Mouse (Mus musculus) MEL (cell line): Measurements from ENCODE around the gene Fgfr2. TPM values are rescaled to one million over a fixed set of nuclear protein-coding genes. Genes with fewer than 3 reads are reported as not detected.

Experiments
- DNase-seq: peaks from one replicate; pipeline ENCODE4 v3.0.0; 2011; ENCODE audit warnings: low read depth, low spot score
- H3K27ac ChIP-seq: 2 replicates; pipeline ENCODE4 v1.5.1; 2012; ENCODE audit warnings: low read depth, mild to moderate bottlenecking, control low read depth, low read length, moderate library complexity; ENCODE audit not compliant: control insufficient read depth
- H3K27me3 ChIP-seq, 2 experiments: fragments of 150-350 bp in 1 of 2; sonication (generic) in 1 of 2; 2 replicates each; pipeline ENCODE4 v1.6.1; 2012; ENCODE audit warnings: low read length in 2 of 2, mild to moderate bottlenecking in 2 of 2, improper control_type of control experiment in 1 of 2, moderate library complexity in 1 of 2; ENCODE audit not compliant: insufficient read depth in 2 of 2, control insufficient read depth in 1 of 2
- H3K36me3 ChIP-seq, 2 experiments: 2 replicates each; pipeline ENCODE4 v1.6.1; 2012 to 2014; ENCODE audit warnings: low read length in 2 of 2, improper control_type of control experiment in 1 of 2, inconsistent platforms in 1 of 2, mild to moderate bottlenecking in 1 of 2; ENCODE audit not compliant: insufficient read depth in 2 of 2, control insufficient read depth in 1 of 2
- H3K4me1 ChIP-seq, 2 experiments: fragments of 150-350 bp in 1 of 2; sonication (generic) in 1 of 2; 2 replicates each; pipeline ENCODE4 v1.6.1; 2012; ENCODE audit warnings: low read length in 2 of 2, improper control_type of control experiment in 1 of 2, mild to moderate bottlenecking in 1 of 2; ENCODE audit not compliant: insufficient read depth in 2 of 2, control insufficient read depth in 1 of 2
- H3K4me3 ChIP-seq, 2 experiments: fragments of 150-350 bp in 1 of 2; sonication (generic) in 1 of 2; 2 replicates each; pipeline ENCODE4 v1.5.1; 2012; ENCODE audit warnings: low read depth in 2 of 2, low read length in 2 of 2, mild to moderate bottlenecking in 2 of 2, moderate library complexity in 2 of 2, control low read depth in 1 of 2, improper control_type of control experiment in 1 of 2; ENCODE audit not compliant: control insufficient read depth in 1 of 2, insufficient read depth in 1 of 2
- H3K79me2 ChIP-seq: 2 replicates; pipeline ENCODE4 v1.6.1; 2012; ENCODE audit warnings: mild to moderate bottlenecking, low read length, moderate library complexity; ENCODE audit not compliant: control insufficient read depth, poor library complexity, insufficient read depth
- H3K9ac ChIP-seq: 2 replicates; pipeline ENCODE4 v1.6.1; 2012; ENCODE audit warnings: low read depth, mild to moderate bottlenecking, control low read depth, low read length, moderate library complexity; ENCODE audit not compliant: control insufficient read depth, poor library complexity, severe bottlenecking
- H3K9me3 ChIP-seq: fragments of 150-350 bp; sonication (generic); replicated peaks from 2 replicates; pipeline ENCODE4 v1.6.1; 2012; ENCODE audit warnings: mild to moderate bottlenecking, low read length, improper control_type of control experiment, moderate library complexity; ENCODE audit not compliant: insufficient read depth
- BHLHE40 ChIP-seq: IDR thresholded peaks from 2 replicates; pipeline ENCODE4 v1.6.1; 2012; ENCODE audit warnings: low read depth, mild to moderate bottlenecking, inconsistent platforms, low read length, improper control_type of control experiment, borderline replicate concordance
- CHD2 ChIP-seq: IDR thresholded peaks from 2 replicates; pipeline ENCODE4 v1.6.1; 2011; ENCODE audit warnings: low read length, improper control_type of control experiment
- E2F4 ChIP-seq: IDR thresholded peaks from 2 replicates; pipeline ENCODE4 v1.6.1; 2011; ENCODE audit warnings: low read depth, low read length, improper control_type of control experiment, borderline replicate concordance
- ETS1 ChIP-seq: IDR thresholded peaks from 2 replicates; pipeline ENCODE4 v1.6.1; 2012; ENCODE audit warnings: low read depth, mild to moderate bottlenecking, inconsistent platforms, low read length, improper control_type of control experiment, moderate library complexity
- GABPA ChIP-seq: IDR thresholded peaks from 2 replicates; pipeline ENCODE4 v1.6.1; 2012; ENCODE audit warnings: low read depth, mild to moderate bottlenecking, inconsistent platforms, low read length, improper control_type of control experiment, moderate library complexity
- GATA1 ChIP-seq: IDR thresholded peaks from 2 replicates; pipeline ENCODE4 v1.6.1; 2011; ENCODE audit warnings: low read depth, low read length, improper control_type of control experiment
- HCFC1 ChIP-seq: IDR thresholded peaks from 2 replicates; pipeline ENCODE4 v1.6.1; 2012; ENCODE audit warnings: low read depth, mild to moderate bottlenecking, inconsistent platforms, low read length, improper control_type of control experiment, moderate library complexity
- JUND ChIP-seq: IDR thresholded peaks from 2 replicates; pipeline ENCODE4 v1.6.1; 2011; ENCODE audit warnings: low read depth, mild to moderate bottlenecking, improper control_type of control experiment, low read length
- MAZ ChIP-seq: IDR thresholded peaks from 2 replicates; pipeline ENCODE4 v1.6.1; 2012; ENCODE audit warnings: low read depth, mild to moderate bottlenecking, inconsistent platforms, low read length, improper control_type of control experiment
- MEF2A ChIP-seq: IDR thresholded peaks from 2 replicates; pipeline ENCODE4 v1.6.1; 2014; ENCODE audit warnings: low read depth, mild to moderate bottlenecking, inconsistent platforms, low read length, improper control_type of control experiment; ENCODE audit not compliant: poor library complexity, insufficient replicate concordance, severe bottlenecking; ENCODE audit errors: extremely low read depth
- MXI1 ChIP-seq: IDR thresholded peaks from 2 replicates; pipeline ENCODE4 v1.6.1; 2011; ENCODE audit warnings: mild to moderate bottlenecking, low read depth, low read length, improper control_type of control experiment
- MYB ChIP-seq: IDR thresholded peaks from 2 replicates; pipeline ENCODE4 v1.6.1; 2011; ENCODE audit warnings: mild to moderate bottlenecking, low read depth, low read length, improper control_type of control experiment
- NRF1 ChIP-seq: IDR thresholded peaks from 2 replicates; pipeline ENCODE4 v1.6.1; 2014; ENCODE audit warnings: low read depth, mild to moderate bottlenecking, inconsistent platforms, low read length, improper control_type of control experiment, moderate library complexity; ENCODE audit not compliant: poor library complexity, insufficient read depth, severe bottlenecking
- POLR2A ChIP-seq, 2 experiments: IDR thresholded peaks; 2 replicates each; pipeline ENCODE4 v1.6.1; 2011 to 2012; ENCODE audit warnings: low read length in 2 of 2, mild to moderate bottlenecking in 2 of 2, control low read depth in 1 of 2, improper control_type of control experiment in 1 of 2, low read depth in 1 of 2, moderate library complexity in 1 of 2; ENCODE audit not compliant: control insufficient read depth in 1 of 2, insufficient read depth in 1 of 2, poor library complexity in 1 of 2
- SIN3A ChIP-seq: IDR thresholded peaks from 2 replicates; pipeline ENCODE4 v1.6.1; 2012; ENCODE audit warnings: low read length, improper control_type of control experiment, inconsistent platforms
- UBTF ChIP-seq: IDR thresholded peaks from 2 replicates; pipeline ENCODE4 v1.6.1; 2012; ENCODE audit warnings: low read depth, mild to moderate bottlenecking, inconsistent platforms, low read length, improper control_type of control experiment, moderate library complexity, borderline replicate concordance; ENCODE audit not compliant: insufficient read depth
- ZKSCAN1 ChIP-seq: IDR thresholded peaks from 2 replicates; pipeline ENCODE4 v1.6.1; 2012; ENCODE audit warnings: low read depth, mild to moderate bottlenecking, inconsistent platforms, low read length, improper control_type of control experiment, moderate library complexity
- ZNF384 ChIP-seq: IDR thresholded peaks from 2 replicates; pipeline ENCODE4 v1.6.1; 2012; ENCODE audit warnings: low read depth, mild to moderate bottlenecking, inconsistent platforms, low read length, improper control_type of control experiment
- polyA plus RNA-seq, 2 experiments: library from polyadenylated mRNA; stranded (reverse) in 1 of 2; unstranded in 1 of 2; fragments of >175 nt in 1 of 2; fragments of >200 nt in 1 of 2; gene quantifications; 2 replicates each; pipeline versions ENCODE4 v1.2.1 to v1.2.4; 2012; ENCODE audit warnings: low replicate concordance in 2 of 2, low read depth in 1 of 2; ENCODE audit not compliant: insufficient read length in 2 of 2, insufficient read depth in 1 of 2, missing spikeins in 1 of 2
- total RNA-seq: library from RNA; depleted of rRNA; stranded (reverse); fragments of 300-350 nt; gene quantifications from 2 replicates; pipeline ENCODE4 v1.2.3, GENCODE M21; 2012

The Fgfr2 gene
- total and polyA plus RNA-seq, 3 experiments, result not detected

DNA sequence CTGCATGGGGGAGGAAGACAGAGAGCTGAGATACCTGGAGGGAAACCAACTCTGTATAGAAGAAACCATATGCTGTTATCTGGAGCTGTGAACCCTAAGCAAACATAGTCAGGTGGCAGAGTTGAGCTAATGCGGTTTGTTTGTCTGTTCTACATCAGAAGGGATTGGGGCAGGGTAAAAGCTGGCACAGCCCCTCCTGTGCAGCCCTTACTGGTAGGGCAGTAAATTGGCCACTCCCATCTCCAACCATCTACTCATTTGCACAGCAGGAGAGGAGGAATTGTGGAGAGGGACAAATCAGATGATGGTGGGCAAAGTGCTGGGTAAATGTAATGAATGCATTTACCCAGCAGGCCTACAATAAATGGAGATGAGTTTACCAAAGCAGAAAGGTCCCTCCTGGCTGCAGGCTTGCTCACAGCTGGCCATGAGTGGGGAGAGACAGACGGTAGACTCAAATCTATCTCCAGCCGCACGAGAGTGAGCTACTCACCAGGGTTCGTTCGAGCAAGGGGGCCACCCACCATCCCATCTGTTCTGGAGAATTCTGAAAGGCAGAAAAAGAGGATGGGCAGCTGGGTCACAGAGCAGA is 1091.1 kb downstream of the Fgfr2 start:
- TF ChIP-seq GATA1 (no peak), GABPA (no peak), JUND (no peak), MXI1 (no peak)
- no peak for DNase-seq
- Histone ChIP-seq H3K4me1 (no peaks in the 10 kb centered on the region), H3K9me3 (no peaks in the 10 kb centered on the region), H3K27me3 (no peaks in the 10 kb centered on the region), H3K9ac (no peak overlapping the region), H3K4me3 (no peak overlapping the region), H3K27ac (no peak overlapping the region), H3K36me3 (no peaks in the 10 kb centered on the region), H3K79me2 (no peaks in the 10 kb centered on the region)

DNA sequence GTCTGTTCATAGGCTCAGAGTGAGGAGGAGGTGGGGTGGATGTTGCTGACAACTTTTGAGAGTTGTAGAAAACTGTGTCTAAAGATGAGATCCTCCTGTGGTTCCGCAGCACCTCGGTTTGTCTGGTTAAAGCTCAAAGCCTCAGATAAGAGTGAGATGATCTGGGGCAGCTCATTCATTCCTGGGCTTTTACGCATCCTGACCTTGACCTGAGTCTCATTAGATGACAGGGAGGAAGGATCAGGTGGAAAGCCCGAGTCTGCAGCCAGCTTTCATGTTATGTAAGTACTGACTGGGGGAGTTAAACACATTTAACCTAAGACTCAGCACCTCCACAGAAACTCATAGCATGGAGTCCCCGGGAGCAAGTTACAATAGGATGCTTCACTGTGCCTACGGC is 1096.5 kb downstream of the Fgfr2 start:
- no peak overlapping the region for H3K27ac ChIP-seq
- TF ChIP-seq ZNF384, result no peak
- TF ChIP-seq JUND, result no peak
- TF ChIP-seq NRF1, result no peak
- no peak for TF ChIP-seq GATA1
- TF ChIP-seq MAZ, result no peak
- no peak for TF ChIP-seq UBTF
- TF ChIP-seq ZKSCAN1, result no peak
- TF ChIP-seq MEF2A, result no peak
- no peak for TF ChIP-seq CHD2
- no peak for TF ChIP-seq MYB
- TF ChIP-seq GABPA, result no peak
- no peak for TF ChIP-seq E2F4
- TF ChIP-seq HCFC1, result no peak
- no peak for TF ChIP-seq ETS1
- no peak for TF ChIP-seq POLR2A (IDR thresholded peaks at IDR 0.05; ENCODE audit: control insufficient read depth in 1 of 2, insufficient read depth in 1 of 2, low read depth in 1 of 2, low read length in 2 of 2, poor library complexity in 1 of 2)
- TF ChIP-seq BHLHE40, result no peak
- TF ChIP-seq SIN3A, result no peak
- TF ChIP-seq, all 39 proteins: peak for 0
- Histone ChIP-seq H3K4me1 (no peaks in the 10 kb centered on the region), H3K9me3 (no peaks in the 10 kb centered on the region), H3K4me3 (no peak overlapping the region), H3K36me3 (no peaks in the 10 kb centered on the region), H3K9ac (no peak overlapping the region), H3K27me3 (no peaks in the 10 kb centered on the region), H3K79me2 (no peaks in the 10 kb centered on the region)
- DNase-seq, result no peak
